Mouse (Mus musculus): ENCODE results near the gene Egflam.

DNA sequence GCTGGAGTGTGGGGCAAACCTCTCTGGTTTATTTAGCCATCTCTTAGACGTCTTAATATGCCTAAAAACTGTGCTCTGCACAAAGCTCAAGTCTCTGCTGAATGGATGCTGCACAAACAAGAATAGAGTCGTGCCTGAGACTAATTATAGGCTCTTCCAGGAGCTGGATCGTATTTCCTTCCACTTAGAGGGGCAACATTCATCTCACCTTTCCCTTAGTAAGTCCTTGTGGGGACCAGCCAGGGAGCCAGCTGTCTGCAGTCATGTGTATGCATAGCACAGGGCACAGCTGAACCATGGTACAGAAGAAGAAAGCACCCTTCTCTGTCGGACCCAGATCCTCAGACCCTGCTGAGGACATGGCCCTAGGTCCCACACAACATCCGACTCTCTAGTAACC lies 192.1 kb downstream of the Egflam start:
- TF ChIP-seq CTCF (IDR thresholded peaks at IDR 0.05; ENCODE audit: low read depth) (no peak), EP300 (IDR thresholded peaks at IDR 0.05; ENCODE audit: low read depth) (no peak)
